Mouse (Mus musculus) intestine, postnatal 0 days (tissue): ENCODE results near the gene Tdp2. TPM values are rescaled to one million over a fixed set of nuclear protein-coding genes. Genes with fewer than 3 reads are reported as not detected.

Source experiments
- ATAC-seq: fragments of 200-750 bp; cut with Nextera tagmentation; 2 replicates; pipeline ENCODE4 v1.8.0; 2017; ENCODE audit warnings: mild to moderate bottlenecking, moderate TSS enrichment, moderate library complexity
- H3K27ac ChIP-seq: fragments of 300-500 bp; sonication (generic); 2 replicates; pipeline ENCODE4 v1.5.1; 2014; ENCODE audit warnings: mild to moderate bottlenecking, low read depth, low read length, moderate library complexity
- H3K27me3 ChIP-seq: fragments of 300-500 bp; sonication (generic); replicated peaks from 2 replicates; pipeline ENCODE4 v1.6.1; 2014; ENCODE audit warnings: low read length, mixed read lengths; ENCODE audit not compliant: control insufficient read depth, insufficient read depth
- H3K36me3 ChIP-seq: fragments of 300-500 bp; sonication (generic); 2 replicates; pipeline ENCODE4 v1.6.1; 2014; ENCODE audit warnings: mild to moderate bottlenecking, moderate library complexity; ENCODE audit not compliant: control insufficient read depth, insufficient read depth
- H3K4me1 ChIP-seq: fragments of 300-500 bp; sonication (generic); replicated peaks from 2 replicates; pipeline ENCODE4 v1.6.1; 2014; ENCODE audit warnings: antibody characterized with exemption, low read length, mixed read lengths; ENCODE audit not compliant: control insufficient read depth, insufficient read depth
- H3K4me2 ChIP-seq: fragments of 300-500 bp; sonication (generic); replicated peaks from 2 replicates; pipeline ENCODE4 v1.6.1; 2014; ENCODE audit warnings: low read depth, mild to moderate bottlenecking, moderate library complexity
- H3K4me3 ChIP-seq: fragments of 300-500 bp; sonication (generic); 2 replicates; pipeline ENCODE4 v1.5.1; 2014; ENCODE audit warnings: low read depth, low read length
- H3K9ac ChIP-seq: fragments of 300-500 bp; sonication (generic); 2 replicates; pipeline ENCODE4 v1.6.1; 2014; ENCODE audit warnings: mild to moderate bottlenecking, low read depth, low read length
- H3K9me3 ChIP-seq: fragments of 300-500 bp; sonication (generic); 2 replicates; pipeline ENCODE4 v1.6.1; 2016; ENCODE audit warnings: mixed run types; ENCODE audit not compliant: control insufficient read depth
- CTCF ChIP-seq: sonication (generic); IDR thresholded peaks from 2 replicates; pipeline ENCODE4 v1.5.1; 2016; ENCODE audit warnings: low read depth, mild to moderate bottlenecking, control low read depth, antibody characterized with exemption, moderate library complexity
- WGBS: fragments of 180-500 bp; shearing (Covaris S2); extraction: QIAGEN DNeasy Blood & Tissue Kit; methylation state at CpG from one replicate; pipeline ENCODE4 v1.1.7; 2014; 5-methylcytosine and 5-hydroxymethylcytosine counted together
- polyA plus RNA-seq: library from polyadenylated mRNA; unstranded; fragments of >200 nt; fragmentation: Nextera tagmentation; extraction: Ambion mirVana; gene quantifications from 2 replicates; pipeline ENCODE4 v1.2.1, GENCODE M21; 2015

Gene Tdp2
- polyA plus RNA-seq, 1 experiment from 2014 or later = 37.6 TPM

GRCm38 (mm10) chr13:24851989-24852388 is 20.5 kb downstream of the Tdp2 start:
- no peak for TF ChIP-seq CTCF
- Histone ChIP-seq H3K36me3 (no peaks in the 10 kb centered on the region), H3K9me3 (no peaks in the 10 kb centered on the region), H3K4me3 (no peak overlapping the region), H3K27me3 (no peaks in the 10 kb centered on the region), H3K27ac (peak overlapping the region; percentile 57), H3K4me2 (no peak overlapping the region), H3K4me1 (0 out of 2 replicates have a peak, but pooled peaks cover 4% of the 10 kb centered on the region), H3K9ac (no peak overlapping the region)
- peak; percentile 46 for ATAC-seq
- WGBS = 49% methylated on average over 2 of the region's 2 CpGs

DNA sequence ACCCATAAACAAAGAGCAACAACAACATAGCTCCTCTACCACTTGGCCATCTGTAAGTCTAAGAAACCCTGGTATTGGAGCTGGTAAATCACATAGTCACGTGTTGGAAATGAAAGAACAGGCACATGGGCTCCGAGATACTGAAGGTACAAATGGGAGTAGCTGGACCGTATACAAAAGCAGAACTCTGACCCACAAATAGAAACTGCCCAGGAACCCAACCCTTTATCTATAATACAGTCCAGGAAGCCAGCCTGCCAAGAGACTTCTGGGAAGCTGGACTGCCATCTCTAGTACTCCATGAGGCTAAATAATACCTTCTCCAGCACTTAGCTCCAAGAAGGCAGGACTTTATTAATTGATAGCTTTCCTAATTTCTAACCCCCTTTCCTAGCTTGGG is 21.1 kb downstream of the Tdp2 start:
- Histone ChIP-seq H3K27ac (peak overlapping the region; percentile 42), H3K4me1 (peaks cover 4% of the 10 kb centered on the region; the same call in 1 of the 2 replicates), H3K9ac (no peak overlapping the region), H3K36me3 (no peaks in the 10 kb centered on the region), H3K4me2 (no peak overlapping the region), H3K9me3 (no peaks in the 10 kb centered on the region), H3K27me3 (no peaks in the 10 kb centered on the region), H3K4me3 (no peak overlapping the region)
- no peak for TF ChIP-seq CTCF
- 47% methylated on average over 3 of the region's 3 CpGs for WGBS
- peak; percentile 65 for ATAC-seq

- Histone ChIP-seq H3K27me3 (no peaks in the 10 kb centered on the region), H3K4me2 (no peak overlapping the region), H3K9ac (no peak overlapping the region), H3K9me3 (no peaks in the 10 kb centered on the region), H3K4me1 (peaks cover 3% of the 10 kb centered on the region), H3K36me3 (no peaks in the 10 kb centered on the region), H3K27ac (no peak overlapping the region), H3K4me3 (no peak overlapping the region)
- peak; percentile 74 for ATAC-seq
- TF ChIP-seq CTCF = no peak
Observed at GRCm38 (mm10) chr13:24859115-24859514, 27.6 kb downstream of the Tdp2 start.

DNA sequence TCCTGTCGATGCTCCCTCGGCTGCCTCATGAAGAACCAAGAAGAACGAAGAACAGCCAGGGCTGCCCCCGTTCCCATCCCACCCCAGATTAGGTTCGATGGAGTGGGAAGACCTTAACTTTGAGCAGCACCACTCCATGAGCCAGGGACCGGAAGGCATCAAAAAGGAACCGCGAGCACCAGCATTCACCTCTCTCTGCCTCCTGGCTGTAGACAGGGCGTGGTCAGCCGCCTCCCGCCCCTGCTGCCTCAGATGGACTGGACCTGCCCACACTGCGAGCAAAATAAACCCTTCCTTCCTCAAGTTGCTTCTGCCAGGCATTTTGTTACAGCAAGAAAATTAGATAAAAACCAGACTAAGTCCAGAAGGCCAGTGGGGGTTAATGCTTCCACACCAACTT is 29.6 kb downstream of the Tdp2 start:
- peak overlapping the region; percentile 26; the same call in 1 of the 2 replicates for H3K9ac ChIP-seq
- peak overlapping the region; percentile 11 for H3K4me3 ChIP-seq
- peaks cover 8% of the 10 kb centered on the region for H3K4me1 ChIP-seq
- H3K27me3 ChIP-seq = no peaks in the 10 kb centered on the region
- peak; percentile 58 for ATAC-seq
- no peaks in the 10 kb centered on the region for H3K9me3 ChIP-seq
- H3K4me2 ChIP-seq = peak overlapping the region; percentile 52
- 45% methylated on average over 12 of the region's 12 CpGs for WGBS
- peak overlapping the region; percentile 64 for H3K27ac ChIP-seq
- TF ChIP-seq CTCF = no peak
- H3K36me3 ChIP-seq = no peaks in the 10 kb centered on the region

DNA sequence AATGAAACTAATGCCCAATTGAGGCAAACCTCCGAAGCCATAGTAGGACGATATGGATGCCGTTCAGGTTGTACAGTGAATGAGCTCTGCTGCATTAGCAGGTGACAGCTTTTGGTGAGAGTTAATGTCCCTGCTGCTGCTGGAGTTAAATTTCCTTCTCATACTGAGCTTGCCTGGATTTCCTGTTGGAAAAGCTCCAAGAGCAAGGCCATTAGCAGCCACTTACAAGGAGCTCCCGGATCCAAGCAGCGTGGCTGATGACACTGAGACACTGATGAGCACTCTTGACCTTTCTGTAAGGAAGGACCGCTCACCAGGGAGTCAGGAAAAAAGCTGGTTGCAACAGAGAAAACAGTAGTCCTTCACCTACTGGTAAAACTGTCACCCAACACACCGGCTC is 30.5 kb downstream of the Tdp2 start:
- no peaks in the 10 kb centered on the region for H3K27me3 ChIP-seq
- H3K4me3 ChIP-seq = no peak overlapping the region
- no peaks in the 10 kb centered on the region for H3K9me3 ChIP-seq
- no peak for TF ChIP-seq CTCF
- H3K27ac ChIP-seq = no peak overlapping the region
- no peak for ATAC-seq
- no peak overlapping the region for H3K4me2 ChIP-seq
- peaks cover 8% of the 10 kb centered on the region for H3K4me1 ChIP-seq
- no peaks in the 10 kb centered on the region for H3K36me3 ChIP-seq
- WGBS = 44% methylated on average over 7 of the region's 7 CpGs
- H3K9ac ChIP-seq = no peak overlapping the region

DNA sequence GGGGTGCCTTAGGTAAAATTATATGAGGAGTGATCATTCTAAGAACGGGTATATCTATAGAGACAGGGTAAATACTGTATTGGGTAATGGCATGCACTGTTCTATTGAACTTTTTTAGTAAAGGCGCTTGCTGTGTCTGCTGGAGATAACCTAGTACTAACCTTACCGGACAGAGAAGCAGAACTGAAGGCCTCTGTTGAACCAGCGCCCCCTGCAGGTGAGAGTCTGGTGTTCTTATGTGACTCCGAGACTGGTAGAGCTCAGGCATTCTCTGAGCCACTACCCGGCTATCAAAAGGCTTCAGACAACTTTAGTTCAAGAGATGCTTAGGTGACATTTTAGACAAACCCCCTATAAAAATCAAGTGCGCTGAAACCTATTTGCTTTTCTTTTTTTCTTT is 31.0 kb downstream of the Tdp2 start:
- H3K27me3 ChIP-seq = no peaks in the 10 kb centered on the region
- no peak overlapping the region for H3K4me3 ChIP-seq
- peaks cover 8% of the 10 kb centered on the region; the same call in 1 of the 2 replicates for H3K4me1 ChIP-seq
- H3K9ac ChIP-seq = no peak overlapping the region
- 65% methylated on average over 7 of the region's 7 CpGs for WGBS
- no peaks in the 10 kb centered on the region for H3K36me3 ChIP-seq
- no peak overlapping the region for H3K4me2 ChIP-seq
- peak; percentile 72 for TF ChIP-seq CTCF
- no peak overlapping the region for H3K27ac ChIP-seq
- no peak for ATAC-seq
- H3K9me3 ChIP-seq = no peaks in the 10 kb centered on the region
